Mouse (Mus musculus): ENCODE measurements at regions not wholly inside any gene's neighbourhood (a gene's known extent, or its start where the extent isn't known, plus 50 kb on each side); places are given as distances from the start of the nearest gene placed in this dataset.
A peak's percentile ranks its signal among the peaks of the same experiment; 100 is the strongest.

DNA sequence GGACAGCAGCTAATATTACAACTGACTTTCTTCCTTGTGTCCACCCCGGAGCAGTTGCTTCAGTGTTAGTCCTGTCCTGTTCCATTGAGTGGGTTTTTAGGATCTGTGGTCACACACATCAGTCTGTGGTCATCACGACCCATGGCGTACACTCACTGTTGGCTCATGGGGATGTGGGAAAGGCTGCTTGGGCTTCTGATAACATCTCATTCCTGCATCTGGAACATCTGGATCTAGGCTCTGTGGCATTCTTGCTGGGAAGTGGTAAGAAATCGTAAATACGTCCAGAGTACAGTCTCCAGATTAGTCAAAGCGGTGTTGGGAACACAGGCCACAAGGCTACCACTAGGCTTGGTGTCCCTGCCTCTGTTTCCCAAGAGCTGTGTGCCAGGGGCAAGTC, 362.7 kb upstream of the Tbx3 start:
- no peak for DNase-seq

DNA sequence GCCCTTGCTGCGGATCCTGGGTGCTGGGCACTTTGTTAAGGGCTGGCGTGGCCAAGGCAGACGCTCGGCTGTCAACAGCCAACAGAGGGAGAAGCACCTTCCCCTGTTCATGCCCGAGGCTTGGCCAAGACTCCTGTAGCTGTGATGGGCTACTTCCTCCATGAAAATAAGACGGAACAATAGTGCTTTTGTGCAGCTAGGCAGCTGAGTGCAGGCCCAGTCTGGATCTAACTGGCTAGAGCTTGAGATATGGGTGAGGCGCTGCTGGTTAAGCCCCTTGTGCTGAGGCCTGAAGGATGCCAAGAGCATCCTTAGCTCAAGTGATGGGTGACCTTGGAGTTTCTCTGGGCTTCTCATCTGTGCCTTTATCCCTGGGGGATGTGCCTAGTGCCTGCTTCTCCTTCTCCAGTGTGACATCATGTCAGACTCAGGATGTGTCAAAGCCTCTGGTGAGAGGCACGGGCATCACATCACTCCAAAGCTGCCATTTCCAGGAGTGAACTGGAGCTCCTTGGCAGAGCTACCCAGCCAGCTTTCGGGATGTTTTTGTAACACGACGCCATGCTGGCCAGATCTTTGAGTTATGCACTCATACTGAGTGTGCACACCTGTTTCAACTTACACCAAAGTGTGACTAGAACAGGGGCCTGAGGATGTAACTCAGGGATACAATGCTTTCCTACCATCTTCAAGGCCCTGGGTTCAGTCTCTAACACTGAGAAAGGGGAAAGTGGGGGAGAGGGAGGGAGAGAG, 360.1 kb upstream of the Tbx3 start:
- no peak for DNase-seq

DNA sequence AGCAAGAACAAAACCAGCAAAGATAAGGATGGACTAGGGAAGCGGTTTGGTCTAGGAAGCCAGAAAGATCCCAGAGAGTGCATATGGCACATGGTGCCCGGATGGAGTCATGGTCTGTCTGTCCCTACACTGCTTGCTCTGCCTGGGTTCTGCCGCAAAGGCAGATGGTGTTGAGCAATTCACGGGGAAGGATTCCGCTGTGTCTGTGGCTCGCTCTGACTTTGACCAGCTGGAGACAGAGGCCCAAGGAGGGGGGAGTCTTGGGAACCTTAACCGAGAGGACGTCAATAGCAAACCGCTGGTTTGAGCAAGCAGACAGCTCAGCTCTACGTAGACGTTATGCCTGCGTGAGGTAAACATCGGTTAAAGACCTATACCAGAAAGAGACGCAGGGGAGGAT, 357.7 kb upstream of the Tbx3 start:
- DNase-seq = no peak

DNA sequence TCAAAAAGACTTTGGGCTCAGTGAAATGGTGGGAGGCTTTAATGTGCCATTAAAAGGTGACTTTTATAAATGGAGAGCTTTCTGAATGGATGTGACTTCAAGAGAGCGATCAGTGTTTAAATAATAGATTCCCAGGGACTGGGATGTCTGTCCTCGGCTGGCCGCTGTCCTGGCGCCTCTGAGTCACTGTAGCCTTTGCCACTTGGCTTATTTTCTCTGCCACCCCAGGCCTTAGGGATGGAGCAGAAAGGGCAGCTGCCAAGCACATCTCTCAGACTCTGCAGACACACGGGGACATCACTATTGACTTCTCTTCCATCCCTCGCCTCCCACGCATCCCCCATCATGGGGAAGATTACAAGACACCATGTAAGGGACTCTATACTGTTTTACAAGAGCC, 355.3 kb upstream of the Tbx3 start:
- peak; percentile 58 for DNase-seq

DNA sequence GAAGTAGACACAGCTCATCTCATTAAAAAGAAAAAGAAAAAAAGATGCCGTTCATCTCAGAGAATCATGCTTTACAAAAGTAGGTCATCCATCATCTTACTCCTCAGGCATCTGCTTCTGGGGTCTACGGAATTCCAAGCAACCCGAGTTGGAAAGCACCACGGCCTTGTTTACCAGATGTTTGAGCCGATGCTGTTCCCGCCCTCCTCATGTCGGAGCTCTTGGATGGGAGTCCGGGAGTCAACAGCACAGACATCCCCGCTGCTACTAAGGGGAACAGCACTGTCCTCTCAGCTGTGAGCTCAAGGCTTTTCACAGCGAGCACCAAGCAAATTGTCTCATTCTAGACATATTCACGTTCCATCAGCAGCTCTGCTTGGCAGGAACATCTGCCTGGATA, 352.9 kb upstream of the Tbx3 start:
- no peak for DNase-seq

DNA sequence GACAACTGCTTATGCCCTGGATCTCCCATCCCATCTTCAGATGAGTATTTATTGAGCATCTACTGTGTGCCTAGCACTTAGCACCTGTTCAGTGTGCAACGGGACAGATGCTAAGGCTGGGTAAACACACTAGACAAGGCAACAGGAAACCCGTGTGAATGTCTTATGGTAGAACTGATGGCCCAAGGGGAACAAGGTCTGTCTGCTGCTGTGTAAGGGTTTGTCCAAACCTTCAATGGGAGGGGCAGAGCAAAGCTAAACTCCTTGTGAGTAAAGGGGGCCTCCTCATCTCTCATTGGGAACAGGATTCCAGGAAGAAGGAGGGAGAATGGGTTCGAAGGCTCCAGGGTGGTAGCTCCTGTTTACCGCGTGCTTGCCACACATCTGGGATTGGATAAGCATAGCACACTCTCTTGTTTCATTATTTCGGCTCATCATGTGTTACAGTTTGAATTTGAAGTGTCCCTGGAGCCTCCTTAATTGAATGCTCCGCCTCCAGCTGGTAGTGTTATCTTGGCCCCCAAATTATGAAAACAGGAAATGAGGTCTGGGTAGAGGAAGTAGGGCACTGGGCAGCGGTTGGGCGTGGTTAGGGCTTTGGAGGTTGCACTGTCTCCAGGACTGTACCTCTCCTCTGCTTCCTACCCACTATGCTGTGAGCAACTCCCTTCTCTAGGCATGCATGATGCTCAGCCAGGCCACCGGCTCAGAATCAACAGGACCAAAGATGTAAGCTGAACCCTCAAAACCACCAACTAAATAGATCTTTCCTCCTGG, 348.9 kb upstream of the Tbx3 start:
- DNase-seq = peak; percentile 22

DNA sequence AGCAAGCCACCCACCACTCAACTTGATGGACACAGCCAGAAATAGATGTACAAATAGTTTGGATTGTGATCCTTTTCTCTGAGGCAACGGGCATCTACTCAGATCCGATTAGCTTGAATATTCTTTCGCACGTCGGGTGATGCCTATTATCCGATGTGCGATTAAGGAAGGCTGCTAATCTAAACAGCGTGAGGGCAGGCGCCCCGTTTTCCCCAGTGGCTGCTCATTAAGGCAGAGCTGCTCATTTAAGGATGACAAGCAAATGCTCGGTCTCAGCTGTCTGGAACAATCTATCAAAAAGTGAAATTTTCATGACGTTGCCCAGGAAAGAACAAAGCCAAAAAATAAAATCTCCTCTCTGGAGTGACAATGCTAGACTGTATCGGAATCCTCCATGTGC, 348.1 kb upstream of the Tbx3 start:
- DNase-seq = no peak

DNA sequence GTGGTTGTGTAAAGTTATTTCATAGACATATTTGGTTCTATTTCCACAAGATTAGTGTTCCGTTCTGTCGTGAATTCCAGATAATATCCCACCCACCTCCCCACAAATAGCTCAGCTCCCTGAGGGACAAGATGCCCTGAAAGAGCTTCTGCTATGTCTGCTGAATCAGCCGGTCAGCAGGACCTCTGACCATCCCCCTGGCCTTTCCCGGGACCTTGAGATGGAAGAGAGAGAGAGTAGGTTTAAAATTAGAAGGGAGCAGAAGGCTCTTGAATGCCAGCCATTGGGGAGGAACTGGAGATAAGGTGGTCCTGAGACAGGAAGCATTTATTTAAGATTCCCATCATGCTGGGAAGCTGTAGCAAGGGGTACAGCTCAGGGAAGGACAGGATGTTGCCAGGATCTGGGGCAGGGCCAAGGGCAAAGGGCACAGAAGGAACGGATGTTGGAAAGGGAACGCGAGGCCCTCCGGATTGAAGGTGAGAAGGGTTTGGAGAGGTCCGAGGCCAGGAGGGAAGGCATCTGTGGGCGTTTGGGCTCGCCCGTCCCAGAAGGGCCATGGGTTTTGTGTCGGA, 344.7 kb upstream of the Tbx3 start:
- peak; percentile 68 for DNase-seq

DNA sequence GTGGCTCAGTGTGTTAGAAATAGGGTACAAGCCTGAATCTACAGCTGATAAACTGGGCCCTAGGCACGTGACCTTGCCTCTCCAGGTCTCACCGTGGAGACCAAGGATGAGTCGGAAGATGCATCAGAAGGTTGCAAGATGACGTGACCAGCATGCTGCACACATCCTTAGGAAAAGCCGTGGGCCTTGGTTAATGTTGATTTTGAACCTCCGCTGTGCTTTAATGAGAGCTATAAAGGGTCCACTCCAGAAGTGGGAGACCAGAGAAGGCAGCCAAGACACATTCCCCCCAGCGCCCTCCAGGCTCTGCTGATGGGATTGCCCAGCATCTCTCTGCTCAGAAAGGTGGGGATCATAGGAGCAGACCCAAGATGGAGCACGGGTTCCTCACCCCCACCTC, 343.6 kb upstream of the Tbx3 start:
- DNase-seq = peak; percentile 20

DNA sequence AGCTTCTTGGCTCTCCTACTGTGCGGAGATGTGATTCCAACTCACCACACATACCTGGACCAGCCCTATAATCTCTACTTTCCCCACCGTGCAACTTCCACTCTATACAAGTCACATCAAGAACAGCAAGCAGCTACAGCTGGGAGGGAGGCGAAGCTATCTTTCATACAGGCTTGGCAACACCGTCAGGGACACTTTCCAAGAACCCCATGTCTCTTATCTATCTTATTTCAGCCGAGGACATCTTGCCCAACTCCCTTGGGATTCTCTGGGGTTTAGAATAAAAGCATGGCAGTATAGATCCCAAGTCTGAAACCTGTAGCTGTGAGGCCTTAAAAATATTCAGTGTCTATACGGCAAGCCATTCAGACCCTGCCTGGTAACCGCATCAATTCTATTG, 341.5 kb upstream of the Tbx3 start:
- DNase-seq = peak; percentile 62

DNA sequence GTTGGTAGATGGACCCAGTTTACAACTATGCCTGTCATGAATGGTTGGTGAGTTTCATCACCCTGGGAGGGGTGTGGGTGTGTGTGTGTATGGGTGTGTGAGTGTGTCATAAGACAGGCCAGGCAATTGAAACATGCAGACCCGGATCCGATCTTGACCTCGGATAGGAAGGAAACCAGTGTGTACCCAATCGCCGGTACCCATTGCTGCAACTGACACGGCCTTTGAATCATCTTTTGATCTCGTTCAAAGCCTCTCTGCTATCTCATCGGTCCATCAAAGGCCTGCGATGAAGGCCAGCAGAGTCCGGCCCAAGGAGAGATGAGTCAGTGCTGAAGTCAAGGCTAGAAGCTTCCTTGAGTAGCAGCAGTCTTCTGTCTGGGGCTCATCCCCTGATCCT, 341.1 kb upstream of the Tbx3 start:
- peak; percentile 84 for DNase-seq

DNA sequence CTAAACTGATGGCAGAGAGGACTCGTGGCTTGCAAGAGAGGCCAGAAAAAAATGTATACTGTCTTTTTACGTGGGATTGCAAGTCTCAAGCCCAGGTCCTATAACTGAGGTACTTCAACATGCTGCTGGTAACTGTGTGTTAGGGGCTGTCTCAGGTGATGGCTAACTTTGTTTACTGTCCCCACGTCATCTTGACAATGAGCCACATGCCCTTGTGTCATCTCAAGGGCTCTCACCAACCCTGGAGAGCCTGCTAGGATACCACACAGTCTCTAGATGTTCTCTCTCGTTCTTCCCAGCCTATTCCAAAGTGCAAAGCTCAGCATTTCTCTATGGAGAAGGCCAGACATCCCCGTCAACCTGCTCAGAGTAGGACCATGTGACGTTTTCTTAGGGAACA, 340.6 kb upstream of the Tbx3 start:
- peak; percentile 42 for DNase-seq

DNA sequence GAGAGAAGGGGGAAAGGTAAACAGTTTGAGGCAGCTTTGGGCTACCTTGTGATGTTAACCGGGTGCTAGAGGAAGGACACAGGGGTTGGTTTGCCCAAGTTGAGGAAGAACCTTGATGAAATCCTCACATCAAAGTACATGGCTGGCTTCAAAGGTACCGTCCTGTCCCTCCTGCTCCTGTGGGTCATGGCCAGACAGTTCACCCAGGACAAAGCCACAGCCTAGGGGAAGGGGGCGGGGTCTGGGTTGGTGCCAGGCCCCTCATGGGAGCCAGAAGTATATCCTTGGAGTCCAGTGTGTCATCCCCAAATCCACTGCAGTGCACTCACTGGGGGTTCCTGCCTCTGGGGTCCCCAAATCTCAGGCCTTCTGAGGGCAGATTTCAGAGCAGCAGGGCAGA, 339.0 kb upstream of the Tbx3 start:
- peak; percentile 92 for DNase-seq

DNA sequence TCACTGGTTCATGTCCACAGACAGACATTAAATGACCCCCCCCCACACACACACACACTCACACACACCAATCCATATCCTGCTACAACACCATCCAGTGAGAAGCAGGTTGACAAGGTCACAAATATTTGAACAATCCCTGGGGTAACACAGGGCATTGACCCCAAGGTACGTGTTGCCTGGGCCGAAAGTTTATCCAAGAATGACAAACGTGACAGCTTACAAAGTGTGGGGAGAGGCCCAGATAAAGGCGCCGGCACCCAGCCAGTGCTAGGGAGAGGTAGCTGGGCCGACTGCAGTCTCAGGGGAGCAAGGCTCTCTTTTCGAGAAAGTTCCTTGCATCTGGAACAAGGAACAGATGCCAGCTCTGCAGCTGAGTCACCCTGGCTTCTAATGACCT, 337.8 kb upstream of the Tbx3 start:
- peak; percentile 74 for DNase-seq

DNA sequence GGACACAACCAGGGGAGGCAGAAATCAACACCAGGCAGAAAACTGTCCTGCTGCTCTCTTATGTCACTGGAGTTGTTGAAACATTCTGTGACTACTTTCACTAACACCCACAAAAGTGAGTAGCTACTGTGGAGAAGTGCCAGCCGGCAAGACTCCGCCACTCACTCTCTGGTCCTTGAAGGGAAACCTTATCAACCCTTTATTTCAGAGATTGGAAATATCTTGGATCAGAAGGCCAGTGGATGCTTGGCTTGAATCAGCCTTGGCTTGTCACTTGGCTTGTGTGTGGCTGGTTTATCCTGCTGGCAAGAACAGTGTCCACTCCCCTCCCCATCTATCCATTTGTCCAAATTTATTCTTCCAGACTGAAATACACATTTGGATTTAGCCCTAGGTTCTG, 335.3 kb upstream of the Tbx3 start:
- DNase-seq = no peak

DNA sequence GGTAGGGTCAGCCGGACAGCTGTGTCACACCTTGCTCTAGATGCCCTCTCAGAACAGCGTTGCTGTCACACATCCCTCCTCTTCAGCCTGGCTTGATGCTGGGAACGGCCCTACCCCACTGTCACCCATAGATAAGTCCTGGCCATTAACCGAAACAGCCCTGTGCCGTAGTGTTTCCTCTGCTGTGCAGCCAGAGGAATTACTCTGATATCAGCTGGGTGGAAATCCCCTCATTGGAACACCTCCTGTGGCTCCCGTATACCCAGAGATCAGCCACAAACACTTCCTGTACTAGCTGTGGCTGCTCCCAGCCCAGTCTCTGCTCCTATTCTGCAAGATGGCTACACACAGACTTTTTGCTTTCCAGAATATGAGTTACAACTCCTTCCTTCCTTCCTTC, 334.5 kb upstream of the Tbx3 start:
- no peak for DNase-seq

DNA sequence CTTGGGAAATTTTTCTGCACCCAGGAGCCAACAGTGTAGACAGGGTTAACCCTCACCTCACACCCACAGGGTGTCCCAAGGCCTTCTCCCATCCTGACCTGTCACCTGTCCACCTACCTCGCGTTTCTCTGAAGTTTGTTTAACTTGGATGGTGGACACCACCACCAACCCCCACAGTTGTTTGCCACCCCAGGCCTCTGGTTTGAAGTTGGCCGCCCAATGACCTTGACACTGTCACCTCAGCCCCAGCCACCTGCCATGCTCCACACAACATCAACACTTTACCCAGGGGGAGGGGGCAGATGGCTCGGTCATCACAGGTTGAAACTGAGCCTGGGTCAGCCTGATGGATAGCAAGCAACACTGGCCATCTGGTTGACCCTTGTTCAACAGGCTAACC, 332.7 kb upstream of the Tbx3 start:
- no peak for DNase-seq

DNA sequence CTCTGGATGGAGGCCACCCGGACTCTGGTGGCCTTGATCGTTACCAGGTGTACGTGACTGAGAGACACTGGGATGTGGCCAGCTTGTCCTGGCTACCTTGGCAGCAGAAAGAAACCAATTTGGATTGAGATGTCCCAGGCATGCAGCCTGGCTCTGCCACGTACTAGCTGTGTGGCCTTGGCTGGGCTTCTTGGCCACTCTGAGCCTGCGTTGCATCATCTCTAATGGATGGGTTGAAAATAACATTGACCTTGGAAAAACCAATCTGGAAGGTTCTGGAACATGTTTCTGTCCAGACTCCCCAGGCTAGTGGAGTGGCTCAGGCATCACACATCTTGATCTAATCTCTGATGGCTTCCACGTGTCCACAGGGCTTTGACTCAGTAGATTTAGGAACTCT, 331.8 kb upstream of the Tbx3 start:
- DNase-seq = peak; percentile 39

DNA sequence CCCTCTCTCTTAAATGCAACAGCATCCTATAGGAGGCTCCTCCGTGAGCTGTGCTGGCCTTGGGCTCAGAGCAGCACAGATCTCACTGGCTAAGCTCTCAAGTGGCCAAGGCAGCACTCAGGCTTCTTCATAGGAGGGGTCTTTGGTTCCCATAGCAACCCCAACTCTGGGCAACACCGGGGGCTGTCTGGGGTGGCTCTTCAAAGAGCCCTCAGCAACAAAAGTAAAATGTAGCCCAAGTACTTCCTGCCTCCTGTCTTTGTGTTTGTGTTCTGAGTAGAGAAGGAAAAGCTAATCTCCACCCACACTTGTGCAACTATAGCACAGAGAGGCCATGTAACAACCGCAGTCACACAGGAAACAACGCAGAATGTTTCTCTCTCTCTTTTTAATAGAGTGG, 322.2 kb upstream of the Tbx3 start:
- DNase-seq = no peak

DNA sequence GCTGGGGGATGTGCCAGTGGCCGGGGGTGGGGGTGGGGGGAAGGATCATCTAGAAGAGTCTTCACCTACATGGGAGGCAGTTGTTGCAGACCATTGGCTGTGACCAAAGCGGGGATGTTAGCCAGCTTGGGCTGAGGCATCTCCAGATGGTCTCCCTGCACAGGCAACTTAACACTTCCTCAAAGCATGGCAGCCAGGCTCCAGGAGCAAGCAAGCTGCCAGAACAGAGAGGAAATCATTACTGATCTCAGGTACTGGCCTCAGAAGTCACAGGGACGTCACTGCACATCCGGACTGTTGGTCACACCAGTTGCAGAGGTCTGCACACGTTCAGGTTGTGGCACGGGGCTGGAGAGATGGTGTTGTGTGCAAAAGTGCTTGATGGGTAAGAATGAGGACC, 321.1 kb upstream of the Tbx3 start:
- DNase-seq = no peak

DNA sequence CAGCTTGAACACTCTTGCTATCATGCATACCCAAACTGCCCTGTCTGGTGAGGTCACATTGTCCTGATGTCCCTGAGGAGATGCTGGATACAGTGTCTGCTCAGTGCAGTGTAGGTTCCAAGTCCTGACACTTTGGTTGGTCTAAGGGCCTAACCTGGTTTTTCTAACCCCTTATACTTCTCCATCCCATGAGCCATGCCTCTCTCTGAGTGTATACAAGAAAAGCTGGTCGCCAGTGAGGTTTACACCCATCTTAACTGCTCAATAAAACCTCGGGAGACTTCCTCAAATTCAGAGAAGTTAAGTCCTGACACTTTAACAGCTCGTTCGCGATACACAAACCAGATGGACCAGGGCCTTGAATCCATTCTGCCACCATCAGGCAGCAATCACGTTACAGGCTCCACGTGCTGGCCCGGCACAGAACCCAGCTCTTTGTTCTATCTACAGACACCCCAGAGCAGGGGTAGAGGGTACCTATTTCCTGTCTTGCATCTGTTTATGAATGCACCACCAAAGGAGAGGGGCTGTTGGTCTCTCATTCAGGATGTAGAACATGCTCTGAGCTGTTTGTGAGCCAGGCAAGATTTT, 320.0 kb upstream of the Tbx3 start:
- DNase-seq = no peak

DNA sequence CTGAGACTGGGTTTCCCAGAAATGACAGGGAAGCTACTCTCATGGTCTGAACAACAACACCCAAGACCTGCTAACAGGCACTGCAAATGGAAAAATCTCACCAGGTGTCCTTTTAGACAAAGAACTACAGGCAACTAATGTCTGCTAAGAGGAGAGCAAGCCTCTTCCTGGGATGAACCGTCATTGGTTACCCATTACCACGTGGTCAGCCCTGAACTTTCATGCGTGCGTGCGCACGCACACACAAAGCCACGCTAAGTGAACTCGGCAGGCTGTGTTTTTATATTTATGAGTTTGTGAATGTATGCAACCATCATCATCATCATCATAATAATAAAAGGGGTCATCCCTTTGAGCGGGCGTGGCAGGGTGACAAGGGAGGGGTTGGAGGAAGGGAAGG, 315.0 kb upstream of the Tbx3 start:
- DNase-seq = no peak

DNA sequence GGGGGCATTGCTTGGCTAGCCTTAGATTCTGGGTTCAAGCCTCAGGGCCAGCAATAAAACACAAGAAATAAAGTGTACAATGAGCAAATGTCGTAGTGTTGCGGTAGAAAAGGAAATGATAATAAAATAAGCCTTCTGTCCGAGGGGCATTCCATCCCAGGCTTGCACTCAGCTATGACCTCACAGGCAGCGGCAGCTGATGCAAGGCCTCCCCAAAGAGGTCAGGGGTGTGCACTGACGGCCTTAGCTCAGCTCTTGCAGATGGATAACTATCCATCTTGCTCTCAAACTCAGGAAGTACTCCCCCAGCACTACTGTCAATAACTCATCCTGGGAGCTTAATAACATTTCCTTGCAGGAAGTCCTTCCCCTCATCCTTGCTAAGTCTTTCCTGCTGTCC, 314.4 kb upstream of the Tbx3 start:
- no peak for DNase-seq

Data from adrenal gland, postnatal 14 days (tissue).